Mouse (Mus musculus) heart, adult 2 months (tissue): ENCODE measurements around the gene Rcc2. TPM values are rescaled to one million over a fixed set of nuclear protein-coding genes. Genes with fewer than 3 reads are reported as not detected.

Experiments
- DNase-seq, 2 experiments: peaks; one replicate each; pipeline ENCODE4 v3.0.0; 2021
- H3K27ac ChIP-seq: fragments of 200-600 bp; 2 replicates; pipeline ENCODE4 v1.8.1; 2022
- H3K27me3 ChIP-seq: fragments of 200-500 bp; 2 replicates; pipeline ENCODE4 v1.6.1; 2012; ENCODE audit warnings: mild to moderate bottlenecking, low read length, inconsistent platforms, mixed read lengths; ENCODE audit not compliant: control insufficient read depth, insufficient read depth
- H3K36me3 ChIP-seq: fragments of 200-500 bp; 2 replicates; pipeline ENCODE4 v1.6.1; 2012; ENCODE audit warnings: low read length, inconsistent platforms; ENCODE audit not compliant: control insufficient read depth, insufficient read depth
- H3K4me1 ChIP-seq: fragments of 200-500 bp; 2 replicates; pipeline ENCODE4 v1.6.1; 2011; ENCODE audit warnings: low read length; ENCODE audit not compliant: control insufficient read depth, insufficient read depth
- H3K4me3 ChIP-seq: fragments of 200-600 bp; 2 replicates; pipeline ENCODE4 v1.8.1; 2022
- H3K79me2 ChIP-seq: fragments of 200-500 bp; replicated peaks from 2 replicates; pipeline ENCODE4 v1.6.1; 2012; ENCODE audit warnings: mild to moderate bottlenecking, inconsistent platforms, low read length, moderate library complexity, mixed read lengths; ENCODE audit not compliant: control insufficient read depth, insufficient read depth
- H3K9ac ChIP-seq: fragments of 200-500 bp; 2 replicates; pipeline ENCODE4 v1.6.1; 2012; ENCODE audit warnings: low read depth, mild to moderate bottlenecking, control low read depth, inconsistent platforms, low read length, mixed read lengths
- CTCF ChIP-seq: fragments of 200-600 bp; IDR thresholded peaks from 2 replicates; pipeline ENCODE4 v1.8.1; 2022; ENCODE audit warnings: antibody characterized with exemption, mild to moderate bottlenecking, moderate library complexity
- EP300 ChIP-seq: fragments of 200-500 bp; IDR thresholded peaks from 2 replicates; pipeline ENCODE4 v1.6.1; 2011; ENCODE audit warnings: low read depth, low read length, control low read depth; ENCODE audit not compliant: insufficient read depth
- POLR2A ChIP-seq: fragments of 200-500 bp; IDR thresholded peaks from 2 replicates; pipeline ENCODE4 v1.6.1; 2011; ENCODE audit warnings: mild to moderate bottlenecking, low read depth, low read length, control low read depth; ENCODE audit not compliant: insufficient read depth
- WGBS: fragments of 180-500 bp; shearing (Covaris S2); methylation state at CpG from one replicate; pipeline ENCODE4 v1.1.7; 2018; 5-methylcytosine and 5-hydroxymethylcytosine counted together
- intact Hi-C: fragments of 180-260 bp; cut with DNase I; formaldehyde crosslinking; loops from one replicate; pipeline ENCODE4 v1.15.1; 2025
- polyA plus RNA-seq: library from polyadenylated mRNA; depleted of rRNA; stranded (reverse); fragments of >200 nt; gene quantifications from 2 replicates; pipeline ENCODE4 v1.2.3, GENCODE M21; 2012
- total RNA-seq, 2 experiments: library from RNA; stranded (reverse); gene quantifications; 2 replicates each; pipeline ENCODE4 v1.2.3; 2021

The Rcc2 gene
- total and polyA plus RNA-seq, 3 experiments = 13.7 to 14.2 (median 14.1) TPM

GRCm38 (mm10) chr4:140699441-140700127 is 757 bp upstream of the Rcc2 start:
- H3K27me3 ChIP-seq = no peaks in the 10 kb centered on the region
- 6% methylated on average over 29 of the region's 29 CpGs for whole genome bisulfite sequencing
- intact Hi-C loops = no loop called here
- H3K9ac ChIP-seq = peak overlapping the region; percentile 28
- peaks cover 5% of the 10 kb centered on the region for H3K4me1 ChIP-seq
- peak overlapping the region; percentile 90 for H3K4me3 ChIP-seq
- TF ChIP-seq POLR2A (peak; percentile 78), EP300 (0 out of 2 replicates have a peak, but pooled peaks have one; percentile 31), CTCF (no peak)
- H3K79me2 ChIP-seq = no peaks in the 10 kb centered on the region
- H3K36me3 ChIP-seq = no peaks in the 10 kb centered on the region
- peak overlapping the region; percentile 77 for H3K27ac ChIP-seq
- peak; percentile 73 to 83 for DNase-seq

- peak; percentile 89 to 90 for DNase-seq
- WGBS = under 1% methylated on average over 58 of the region's 61 CpGs
- peak overlapping the region; percentile 90 for H3K4me3 ChIP-seq
- peak overlapping the region; percentile 77 for H3K27ac ChIP-seq
- no peaks in the 10 kb centered on the region for H3K36me3 ChIP-seq
- H3K4me1 ChIP-seq = peaks cover 5% of the 10 kb centered on the region
- peak overlapping the region; percentile 71 for H3K9ac ChIP-seq
- peak; percentile 61 for TF ChIP-seq CTCF
- no peak for TF ChIP-seq EP300
- TF ChIP-seq POLR2A = peak; percentile 76
- H3K79me2 ChIP-seq = no peaks in the 10 kb centered on the region
- H3K27me3 ChIP-seq = no peaks in the 10 kb centered on the region
- intact Hi-C loops = loop anchor here (1.0 kb wide), 1 partner anchor 39 kb away; no protein-coding TSS in a partner anchor
These were observed 841 bp downstream of the Rcc2 start for GRCm38 (mm10) chr4:140701049-140701715.

GRCm38 (mm10) chr4:140701716-140702561 is 1.6 kb downstream of the Rcc2 start:
- H3K36me3 ChIP-seq = no peaks in the 10 kb centered on the region
- WGBS = 2% methylated on average over 95 of the region's 107 CpGs
- H3K4me1 ChIP-seq = peaks cover 5% of the 10 kb centered on the region
- no peaks in the 10 kb centered on the region for H3K27me3 ChIP-seq
- H3K27ac ChIP-seq = peak overlapping the region; percentile 77
- DNase-seq = peak; percentile 61 to 64
- no peaks in the 10 kb centered on the region for H3K79me2 ChIP-seq
- intact Hi-C loops = loop anchor here (1.0 kb wide), 1 partner anchor 40 kb away; no protein-coding TSS in a partner anchor
- peak overlapping the region; percentile 77 for H3K9ac ChIP-seq
- H3K4me3 ChIP-seq = peak overlapping the region; percentile 90
- TF ChIP-seq EP300 = no peak
- no peak for TF ChIP-seq CTCF
- no peak for TF ChIP-seq POLR2A

DNA sequence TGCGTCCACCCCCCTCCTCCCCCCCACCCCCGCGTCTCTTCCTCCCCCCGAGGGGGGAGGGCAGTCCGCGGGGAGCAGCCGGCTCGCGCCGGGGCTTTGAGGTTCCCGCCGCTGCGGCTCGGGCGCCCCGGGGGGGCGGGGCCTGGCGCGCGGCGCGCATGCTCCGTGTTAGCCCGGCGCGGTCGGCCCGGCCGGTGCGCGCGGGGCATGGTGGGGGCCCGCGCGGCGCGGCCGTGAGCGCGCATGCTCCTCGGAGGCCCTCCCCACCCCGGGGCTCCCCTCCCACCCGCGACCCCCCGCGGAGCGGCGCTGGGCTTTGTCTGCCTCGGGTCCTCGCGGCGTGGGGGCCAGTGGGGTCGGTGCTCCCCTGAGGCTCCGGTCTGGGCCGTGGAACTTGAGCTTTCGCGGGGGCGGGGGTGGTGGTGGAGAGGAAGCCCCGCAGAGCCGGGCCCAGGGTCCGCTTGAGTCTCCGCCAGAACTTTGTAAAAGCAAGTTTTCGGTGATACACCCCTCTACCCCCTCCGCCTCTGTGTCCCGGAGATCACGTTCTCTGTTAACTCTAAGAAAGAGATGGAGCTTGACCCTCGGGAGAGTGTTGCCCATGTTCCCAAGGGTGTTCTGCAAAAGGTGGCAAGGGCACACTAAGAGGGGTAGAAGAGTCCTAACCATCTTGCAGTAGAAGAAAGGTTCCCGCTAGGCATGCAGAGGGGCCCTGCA is 2.4 kb downstream of the Rcc2 start:
- no peaks in the 10 kb centered on the region for H3K79me2 ChIP-seq
- H3K4me3 ChIP-seq = peak overlapping the region; percentile 90
- no peaks in the 10 kb centered on the region for H3K36me3 ChIP-seq
- peak overlapping the region; percentile 92 for H3K9ac ChIP-seq
- intact Hi-C loops = no loop called here
- peak; percentile 93 for DNase-seq
- 2% methylated on average over 43 of the region's 68 CpGs for whole genome bisulfite sequencing
- peak overlapping the region; percentile 89 for H3K27ac ChIP-seq
- no peak for TF ChIP-seq EP300
- no peak for TF ChIP-seq CTCF
- TF ChIP-seq POLR2A = no peak
- H3K27me3 ChIP-seq = no peaks in the 10 kb centered on the region
- peaks cover 5% of the 10 kb centered on the region for H3K4me1 ChIP-seq

DNA sequence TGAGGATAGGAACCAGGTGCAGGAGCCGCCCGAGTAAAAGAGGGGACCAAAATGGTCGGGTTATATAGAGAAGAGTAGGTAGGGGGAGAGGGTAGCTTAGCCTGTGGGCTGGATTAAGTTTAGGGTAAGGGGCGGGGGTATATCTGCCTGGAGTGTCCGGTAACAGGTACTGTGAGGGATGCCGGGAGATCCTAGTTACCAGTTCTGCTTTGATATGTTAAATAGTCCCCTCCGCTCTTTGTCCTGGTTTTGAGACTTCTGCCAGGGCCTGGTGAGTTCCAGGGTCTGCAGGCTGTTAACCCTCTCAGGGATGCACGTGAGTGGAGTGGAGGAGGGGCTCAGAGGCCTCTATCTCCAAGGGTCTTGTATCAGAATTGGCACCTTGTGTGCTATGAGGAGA is 3.3 kb downstream of the Rcc2 start:
- no peak overlapping the region for H3K27ac ChIP-seq
- intact Hi-C loops = no loop called here
- no peaks in the 10 kb centered on the region for H3K36me3 ChIP-seq
- peaks cover 5% of the 10 kb centered on the region for H3K4me1 ChIP-seq
- WGBS = 55% methylated on average over 8 of the region's 8 CpGs
- H3K9ac ChIP-seq = no peak overlapping the region
- H3K4me3 ChIP-seq = no peak overlapping the region
- TF ChIP-seq CTCF (no peak), EP300 (no peak)
- no peaks in the 10 kb centered on the region for H3K79me2 ChIP-seq
- H3K27me3 ChIP-seq = no peaks in the 10 kb centered on the region
- no peak for DNase-seq
